17 mouse cellular contexts compared by ENCODE assay signal in genomic region chr13:18789662-18790061, GRCm38 (mm10).
"Had no signal": no experiment of that assay in that cellular context is flagged by ENCODE, and none has a peak within 500 bp of the region (broad histone marks: within the 10 kb centered on the region; RNA-seq: fewer than 3 reads in every experiment).

No protein-coding gene starts in this region.

- H3K4me3 ChIP-seq: liver, embryonic 13.5 days; midbrain, embryonic 12.5 days; myocyte; neural tube, embryonic 13.5 days had no signal

- DNase-seq: kidney, adult 11 months; kidney, adult 9 months; kidney, postnatal 14 days; left cerebral cortex, postnatal 4 days; liver, embryonic 13.5 days; lung, adult 2 months; lung, postnatal 14 days; lung, postnatal 4 days; retina, postnatal 1 day; right cerebral cortex, postnatal 25 days; spleen, adult 18-20 months; thymus, adult 18-20 months; thymus, postnatal 36 days had no signal

- ATAC-seq: midbrain, embryonic 16.5 days had no signal

- H3K27me3 ChIP-seq: liver, embryonic 13.5 days; midbrain, embryonic 12.5 days; neural tube, embryonic 13.5 days had no signal

- H3K36me3 ChIP-seq: liver, embryonic 13.5 days; midbrain, embryonic 12.5 days had no signal

- H3K27ac ChIP-seq: liver, embryonic 13.5 days; midbrain, embryonic 12.5 days; neural tube, embryonic 13.5 days had no signal

- H3K9me3 ChIP-seq: liver, embryonic 13.5 days; midbrain, embryonic 12.5 days; neural tube, embryonic 13.5 days had no signal

- H3K4me2 ChIP-seq: liver, embryonic 13.5 days; midbrain, embryonic 12.5 days; neural tube, embryonic 13.5 days had no signal

- H3K9ac ChIP-seq: liver, embryonic 13.5 days; midbrain, embryonic 12.5 days; neural tube, embryonic 13.5 days had no signal
